Mouse (Mus musculus) ES-E14 (cell line): Measurements from ENCODE around the gene Cd40lg. TPM values are rescaled to one million over a fixed set of nuclear protein-coding genes. Genes with fewer than 3 reads are reported as not detected.

Source experiments
- DNase-seq: peaks from one replicate; pipeline ENCODE4 v3.0.0-alpha.2; 2013; ENCODE audit warnings: low read depth, low spot score
- H3K27ac ChIP-seq: 2 replicates; pipeline ENCODE4 v1.5.1; 2012; ENCODE audit warnings: low read depth, mild to moderate bottlenecking, low read length, moderate library complexity, mixed read lengths; ENCODE audit not compliant: poor library complexity, insufficient read depth, severe bottlenecking
- H3K36me3 ChIP-seq: 2 replicates; pipeline ENCODE4 v1.6.1; 2012; ENCODE audit warnings: mild to moderate bottlenecking, low read length, moderate library complexity, mixed read lengths; ENCODE audit not compliant: control insufficient read depth, poor library complexity, insufficient read depth, severe bottlenecking
- H3K4me1 ChIP-seq, 2 experiments: fragments of 150-350 bp in 1 of 2; sonication (generic) in 1 of 2; 2 replicates each; pipeline ENCODE4 v1.6.1; 2012; ENCODE audit warnings: low read length in 2 of 2, mild to moderate bottlenecking in 1 of 2, mixed read lengths in 1 of 2; ENCODE audit not compliant: control insufficient read depth in 2 of 2, insufficient read depth in 2 of 2, poor library complexity in 1 of 2
- H3K4me3 ChIP-seq, 2 experiments: fragments of 150-350 bp in 1 of 2; sonication (generic) in 1 of 2; 2 replicates each; pipeline ENCODE4 v1.5.1; 2012; ENCODE audit warnings: low read length in 2 of 2, low read depth in 1 of 2, mild to moderate bottlenecking in 1 of 2, mixed read lengths in 1 of 2; ENCODE audit not compliant: insufficient read depth in 1 of 2, poor library complexity in 1 of 2, severe bottlenecking in 1 of 2
- H3K9ac ChIP-seq: 2 replicates; pipeline ENCODE4 v1.6.1; 2012; ENCODE audit warnings: low read depth, mild to moderate bottlenecking, low read length, mixed read lengths; ENCODE audit not compliant: poor library complexity, insufficient read depth, severe bottlenecking
- H3K9me3 ChIP-seq: fragments of 150-350 bp; sonication (generic); 2 replicates; pipeline ENCODE4 v1.6.1; 2012; ENCODE audit warnings: low read depth, mild to moderate bottlenecking, low read length; ENCODE audit not compliant: control insufficient read depth, insufficient read depth
- CHD2 ChIP-seq: IDR thresholded peaks from 2 replicates; pipeline ENCODE4 v1.6.1; 2014; ENCODE audit warnings: mild to moderate bottlenecking, low read depth, low read length, inconsistent platforms
- HCFC1 ChIP-seq: IDR thresholded peaks from 2 replicates; pipeline ENCODE4 v1.6.1; 2012; ENCODE audit warnings: low read length, inconsistent platforms, borderline replicate concordance; ENCODE audit not compliant: insufficient read depth
- MAFK ChIP-seq: IDR thresholded peaks from 2 replicates; pipeline ENCODE4 v1.6.1; 2014; ENCODE audit warnings: mild to moderate bottlenecking, low read depth, low read length, inconsistent platforms; ENCODE audit not compliant: insufficient read depth
- ZC3H11A ChIP-seq: IDR thresholded peaks from 2 replicates; pipeline ENCODE4 v1.6.1; 2012; ENCODE audit warnings: low read depth, mild to moderate bottlenecking, inconsistent platforms, low read length, borderline replicate concordance
- ZNF384 ChIP-seq: IDR thresholded peaks from 2 replicates; pipeline ENCODE4 v1.6.1; 2012; ENCODE audit warnings: low read depth, low read length, inconsistent platforms
- in situ Hi-C, 2 experiments: fragments of 600-800 bp; cut with MboI; formaldehyde crosslinking; loops; one replicate each; pipeline ENCODE4 v1.15.1; 2025; ENCODE audit warnings: low sequenced_read_pairs in 2 of 2, inconsistent platforms in 1 of 2; ENCODE audit not compliant: unreplicated experiment in 2 of 2
- total RNA-seq: library from RNA; depleted of rRNA; stranded (reverse); fragments of 300-350 nt; gene quantifications from 2 replicates; pipeline ENCODE4 v1.2.3, GENCODE M21; 2012

The Cd40lg gene
- total RNA-seq, 1 experiment, result not detected

- in situ Hi-C loops, result no loop called here
These were observed 28.6 kb upstream of the Cd40lg start for GRCm38 (mm10) chrX:57183359-57183758.

GRCm38 (mm10) chrX:57187301-57187700 lies 24.6 kb upstream of the Cd40lg start:
- in situ Hi-C loops, result no loop called here
- Histone ChIP-seq H3K36me3 (no peaks in the 10 kb centered on the region), H3K9ac (no peak overlapping the region), H3K4me3 (no peak overlapping the region), H3K27ac (no peak overlapping the region), H3K9me3 (no peaks in the 10 kb centered on the region), H3K4me1 (no peaks in the 10 kb centered on the region)
- TF ChIP-seq ZC3H11A (no peak), CHD2 (no peak), HCFC1 (no peak), ZNF384 (no peak), MAFK (no peak)
- no peak for DNase-seq

More at GRCm38 (mm10) chrX:57183359-57183758, 28.6 kb upstream of the Cd40lg start:
- H3K9ac ChIP-seq, result no peak overlapping the region
- no peaks in the 10 kb centered on the region for H3K36me3 ChIP-seq
- H3K27ac ChIP-seq, result no peak overlapping the region
- TF ChIP-seq HCFC1, result no peak
- no peak for TF ChIP-seq MAFK
- TF ChIP-seq CHD2, result no peak
- no peak for TF ChIP-seq ZNF384
- TF ChIP-seq ZC3H11A, result no peak
- no peak for DNase-seq
- no peaks in the 10 kb centered on the region for H3K4me1 ChIP-seq
- no peak overlapping the region for H3K4me3 ChIP-seq
- H3K9me3 ChIP-seq, result no peaks in the 10 kb centered on the region

- no peak for TF ChIP-seq CHD2
- TF ChIP-seq HCFC1, result no peak
- no peak for TF ChIP-seq ZNF384
- no peak for TF ChIP-seq ZC3H11A
- no peak for TF ChIP-seq MAFK
- in situ Hi-C loops, result no loop called here
- Histone ChIP-seq H3K36me3 (no peaks in the 10 kb centered on the region), H3K27ac (no peak overlapping the region), H3K4me1 (no peaks in the 10 kb centered on the region), H3K4me3 (no peak overlapping the region), H3K9me3 (no peaks in the 10 kb centered on the region), H3K9ac (no peak overlapping the region)
- DNase-seq, result no peak
These were observed 22.6 kb upstream of the Cd40lg start for GRCm38 (mm10) chrX:57189335-57189734.

DNA sequence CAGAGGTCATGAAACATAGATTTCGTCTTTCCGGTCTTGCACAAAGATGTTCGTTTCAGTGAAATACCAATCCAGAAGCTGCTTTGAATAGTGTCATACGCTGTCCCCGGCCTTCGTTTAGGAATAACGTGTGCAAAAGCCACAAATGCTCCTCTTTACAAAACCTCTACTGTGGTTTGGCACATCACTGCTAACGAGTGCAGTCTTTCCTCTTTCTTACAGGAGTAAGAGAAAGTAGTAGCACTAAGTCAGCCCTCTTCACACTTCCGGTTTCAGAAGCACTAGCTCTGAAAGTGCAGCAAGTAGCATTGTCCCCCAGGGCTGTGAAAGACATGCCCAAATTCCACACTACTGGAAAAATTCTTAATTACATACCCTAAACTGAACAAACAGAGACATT lies 15.6 kb upstream of the Cd40lg start:
- no peak overlapping the region for H3K4me3 ChIP-seq
- H3K36me3 ChIP-seq, result no peaks in the 10 kb centered on the region
- H3K9me3 ChIP-seq, result no peaks in the 10 kb centered on the region
- TF ChIP-seq MAFK, result no peak
- TF ChIP-seq ZC3H11A, result no peak
- no peak for TF ChIP-seq CHD2
- no peak for TF ChIP-seq HCFC1
- no peak for TF ChIP-seq ZNF384
- H3K4me1 ChIP-seq, result peaks cover 0 to 3% of the 10 kb centered on the region in 2 experiments; a peak in 1 of 4 replicates
- no peak for DNase-seq
- H3K9ac ChIP-seq, result no peak overlapping the region
- H3K27ac ChIP-seq, result no peak overlapping the region
- in situ Hi-C loops, result no loop called here

GRCm38 (mm10) chrX:57198036-57198435 lies 13.9 kb upstream of the Cd40lg start:
- TF ChIP-seq HCFC1 (no peak), ZNF384 (no peak), CHD2 (no peak), ZC3H11A (no peak), MAFK (no peak)
- H3K4me1 ChIP-seq, result peaks cover 0 to 3% of the 10 kb centered on the region in 2 experiments; a peak in 1 of 4 replicates
- H3K9me3 ChIP-seq, result no peaks in the 10 kb centered on the region
- H3K36me3 ChIP-seq, result no peaks in the 10 kb centered on the region
- peak; percentile 17 for DNase-seq
- no peak overlapping the region for H3K27ac ChIP-seq
- H3K9ac ChIP-seq, result no peak overlapping the region
- in situ Hi-C loops, result no loop called here
- H3K4me3 ChIP-seq, result no peak overlapping the region
